Mouse (Mus musculus): ENCODE data around the gene Tbc1d19. TPM values are rescaled to one million over a fixed set of nuclear protein-coding genes. Genes with fewer than 3 reads are reported as not detected.

Gene Tbc1d19
- 8.8 and 9.4 TPM in 2 replicates for polyA plus RNA-seq (2012; ENCODE audit: low replicate concordance)

GRCm38 (mm10) chr5:53809115-53809991, at the start of gene Tbc1d19:
TSS of gene Tbc1d19 (plus strand) at chr5:53809606.

Other genes starting within 250 kb of the Tbc1d19 start
- gene Cckar, start 101.9 kb upstream of the Tbc1d19 start, polyA plus RNA-seq (2012; ENCODE audit: low replicate concordance): not detected in 2 replicates
- gene Stim2, start 188.9 kb downstream of the Tbc1d19 start, polyA plus RNA-seq (2012; ENCODE audit: low replicate concordance): 3.8 and 19.5 TPM in 2 replicates